Mouse (Mus musculus): ENCODE measurements around the gene Mettl4. TPM values are rescaled to one million over a fixed set of nuclear protein-coding genes. Genes with fewer than 3 reads are reported as not detected.
A peak's percentile ranks its signal among the peaks of the same experiment; 100 is the strongest.

Mettl4 gene
- total RNA-seq (2014; rRNA removed): 12.0 and 14.1 TPM in 2 replicates
- polyA plus RNA-seq (2015; fragmentation: Nextera tagmentation; extraction: Ambion mirVana): 9.5 and 10.2 TPM in 2 replicates

DNA sequence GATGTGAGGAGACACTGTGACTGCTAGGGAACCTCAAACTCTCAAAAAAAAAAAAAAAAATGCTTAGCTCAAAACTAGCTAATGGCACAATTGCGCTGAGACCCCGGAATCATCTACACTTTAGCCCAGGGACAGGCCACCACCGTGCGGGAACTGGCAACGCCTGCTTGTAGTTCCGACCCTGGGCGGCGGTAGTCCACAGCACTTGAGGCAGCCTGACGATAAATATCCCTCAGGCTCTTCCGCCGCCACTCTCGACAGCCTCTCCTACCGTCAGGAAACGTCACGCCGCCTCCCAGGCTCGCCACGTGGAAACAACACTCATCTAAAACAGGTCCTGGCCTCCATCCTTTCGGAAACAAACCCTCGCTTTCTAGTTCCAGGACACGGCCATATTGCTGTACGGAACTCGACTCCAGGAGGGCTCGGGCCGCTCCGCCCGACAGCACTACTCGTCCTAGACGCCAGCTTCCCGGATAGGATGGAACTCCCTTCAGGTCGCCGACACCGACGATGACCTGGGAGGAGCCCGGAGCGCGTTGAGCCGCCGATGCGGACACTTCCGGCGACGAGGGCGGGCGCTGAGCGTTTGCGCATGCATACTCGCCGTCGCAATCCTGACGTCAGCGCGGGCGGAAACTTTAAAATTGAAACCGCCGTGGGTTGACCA, at the start of gene Mettl4:
TSS of gene Mettl4 (minus strand) at position 554 of the 670 bp plus-strand sequence.
- WGBS: under 1% methylated on average over 56 of the region's 56 CpGs
- Histone ChIP-seq H3K9ac (replicated peaks; ENCODE audit: low read length) (peak within 1 kb of the TSS; percentile 69), H3K27me3 (ENCODE audit: insufficient read depth, low read length) (no peaks in the 10 kb centered on the region), H3K36me3 (ENCODE audit: insufficient read depth, low read length) (no peaks in the 10 kb centered on the region), H3K4me2 (ENCODE audit: low read depth, low read length) (peak within 1 kb of the TSS; percentile 76), H3K27ac (peak within 1 kb of the TSS; percentile 94), H3K4me3 (ENCODE audit: low read length) (peak within 1 kb of the TSS; percentile 64), H3K9me3 (ENCODE audit: low read length) (no peaks in the 10 kb centered on the region), H3K4me1 (ENCODE audit: insufficient read depth, low read length) (no peaks in the 10 kb centered on the region)
- peak; percentile 38; the same call in 1 of the 2 replicates for TF ChIP-seq CTCF (IDR thresholded peaks at IDR 0.05; ENCODE audit: low read depth)
- DNase-seq (ENCODE audit: low spot score) (peak; percentile 97), ATAC-seq (peak; percentile 99)

DNA sequence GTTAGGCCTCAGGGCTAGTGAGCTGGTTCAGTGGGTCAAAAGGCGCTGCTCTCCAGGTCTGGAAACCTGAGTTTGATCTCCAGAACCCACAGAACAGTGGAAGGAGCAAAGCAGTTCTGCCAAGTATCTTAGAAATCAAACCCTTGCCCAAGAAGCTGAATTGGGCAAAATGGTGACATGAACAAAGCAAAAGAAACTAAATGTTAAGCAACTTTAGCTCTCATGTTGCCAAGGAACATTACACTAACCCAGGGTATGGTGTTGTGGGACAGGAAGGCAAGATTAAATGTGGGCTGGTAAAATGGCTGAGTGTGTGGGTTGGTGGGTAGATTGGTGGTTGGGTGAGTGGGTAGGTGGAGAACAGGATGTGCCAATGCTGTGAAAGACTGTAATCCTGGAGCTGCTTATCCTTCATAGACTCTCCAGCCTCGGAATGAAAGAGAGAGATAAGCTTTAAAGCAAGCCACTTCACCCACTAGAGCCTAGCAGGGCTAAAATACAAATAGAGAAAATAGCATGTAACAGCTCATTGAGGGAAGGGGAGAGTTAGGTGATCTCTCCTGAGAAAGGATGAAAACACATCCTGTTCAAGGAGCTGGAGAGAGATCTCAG, 29.2 kb upstream of the Mettl4 start:
- no peak overlapping the region for H3K4me3 ChIP-seq (ENCODE audit: low read length)
- ATAC-seq (no peak), DNase-seq (ENCODE audit: low spot score) (no peak)
- no peak overlapping the region for H3K4me2 ChIP-seq (ENCODE audit: low read depth, low read length)
- H3K4me1 ChIP-seq (ENCODE audit: insufficient read depth, low read length): no peaks in the 10 kb centered on the region
- no peak for TF ChIP-seq CTCF (IDR thresholded peaks at IDR 0.05; ENCODE audit: low read depth)
- no peaks in the 10 kb centered on the region for H3K27me3 ChIP-seq (ENCODE audit: insufficient read depth, low read length)
- no peak overlapping the region for H3K9ac ChIP-seq (replicated peaks; ENCODE audit: low read length)
- H3K36me3 ChIP-seq (ENCODE audit: insufficient read depth, low read length): no peaks in the 10 kb centered on the region
- WGBS: 80% methylated on average over 2 of the region's 2 CpGs
- H3K27ac ChIP-seq: no peak overlapping the region
- no peaks in the 10 kb centered on the region for H3K9me3 ChIP-seq (ENCODE audit: low read length)

DNA sequence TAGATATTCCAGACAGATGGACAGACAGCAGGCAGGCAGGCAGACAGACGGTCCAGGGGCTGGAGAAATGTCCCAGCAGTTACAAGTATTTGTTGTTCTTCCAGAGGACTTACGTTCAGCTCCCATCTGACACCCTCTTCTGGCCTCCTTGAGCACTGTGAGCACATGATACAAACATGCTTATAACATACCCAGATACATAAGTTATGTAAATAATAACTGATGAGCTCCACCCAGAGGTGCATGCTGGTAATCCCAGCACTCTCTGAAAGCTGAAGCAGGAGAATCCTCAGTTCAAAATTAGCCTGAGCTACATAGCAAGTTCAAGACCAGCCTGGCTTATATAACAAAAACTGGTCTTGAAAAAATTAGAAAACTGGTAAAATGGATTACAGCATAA, 18.7 kb upstream of the Mettl4 start:
- DNase-seq (ENCODE audit: low spot score) (no peak), ATAC-seq (no peak)
- Histone ChIP-seq H3K4me2 (ENCODE audit: low read depth, low read length) (no peak overlapping the region), H3K27ac (no peak overlapping the region), H3K36me3 (ENCODE audit: insufficient read depth, low read length) (no peaks in the 10 kb centered on the region), H3K27me3 (ENCODE audit: insufficient read depth, low read length) (no peaks in the 10 kb centered on the region), H3K4me1 (ENCODE audit: insufficient read depth, low read length) (no peaks in the 10 kb centered on the region), H3K9ac (replicated peaks; ENCODE audit: low read length) (no peak overlapping the region), H3K4me3 (ENCODE audit: low read length) (no peak overlapping the region), H3K9me3 (ENCODE audit: low read length) (no peaks in the 10 kb centered on the region)
- no peak for TF ChIP-seq CTCF (IDR thresholded peaks at IDR 0.05; ENCODE audit: low read depth)
- WGBS: 90% methylated on average over 2 of the region's 2 CpGs

DNA sequence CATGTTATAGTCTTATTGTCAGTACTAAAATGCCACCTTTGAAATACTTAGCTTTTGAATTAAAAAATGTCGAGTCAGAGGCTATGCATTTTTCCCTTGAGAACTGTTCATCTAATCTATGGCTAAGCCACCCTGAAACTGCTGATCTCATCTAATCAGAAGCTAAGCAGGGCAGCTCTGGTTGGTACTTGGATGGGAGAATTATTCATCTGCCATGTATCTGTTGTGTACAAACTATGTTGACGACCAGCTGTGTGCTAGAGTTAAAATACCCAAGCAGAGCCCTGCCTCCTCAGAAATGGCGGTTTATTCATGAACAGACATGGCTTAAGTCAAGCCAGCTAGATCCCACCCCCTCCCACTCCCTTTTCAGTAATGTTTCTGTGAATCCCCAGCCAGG, 14.9 kb upstream of the Mettl4 start:
- Histone ChIP-seq H3K9me3 (ENCODE audit: low read length) (no peaks in the 10 kb centered on the region), H3K27me3 (ENCODE audit: insufficient read depth, low read length) (no peaks in the 10 kb centered on the region), H3K4me3 (ENCODE audit: low read length) (no peak overlapping the region), H3K4me1 (ENCODE audit: insufficient read depth, low read length) (no peaks in the 10 kb centered on the region), H3K4me2 (ENCODE audit: low read depth, low read length) (no peak overlapping the region), H3K9ac (replicated peaks; ENCODE audit: low read length) (no peak overlapping the region), H3K36me3 (ENCODE audit: insufficient read depth, low read length) (no peaks in the 10 kb centered on the region), H3K27ac (no peak overlapping the region)
- DNase-seq (ENCODE audit: low spot score): no peak
- no peak for ATAC-seq
- no peak for TF ChIP-seq CTCF (IDR thresholded peaks at IDR 0.05; ENCODE audit: low read depth)
- 92% methylated on average over 3 of the region's 3 CpGs for WGBS

DNA sequence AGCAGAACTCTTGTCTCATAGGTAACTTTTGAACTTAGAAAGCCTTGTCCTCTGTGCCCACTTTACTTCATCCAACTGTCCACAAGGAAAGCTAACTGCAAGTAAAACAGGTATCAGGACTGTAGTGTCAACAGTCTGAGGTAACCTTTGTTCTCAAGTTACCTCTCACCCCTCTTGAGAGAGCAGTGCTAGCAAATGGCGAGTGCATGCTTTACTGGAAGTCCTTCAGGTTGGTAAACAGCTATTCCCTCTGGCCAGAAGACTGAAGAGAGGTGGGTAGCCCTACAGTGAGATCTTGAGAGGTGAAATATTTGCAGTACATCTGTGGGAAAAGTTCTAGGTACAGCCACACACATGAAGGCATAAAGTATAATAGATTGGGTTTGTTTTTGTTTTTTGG, 14.2 kb upstream of the Mettl4 start:
- no peak overlapping the region for H3K27ac ChIP-seq
- ATAC-seq: no peak
- no peaks in the 10 kb centered on the region for H3K27me3 ChIP-seq (ENCODE audit: insufficient read depth, low read length)
- no peak overlapping the region for H3K4me3 ChIP-seq (ENCODE audit: low read length)
- H3K9ac ChIP-seq (replicated peaks; ENCODE audit: low read length): no peak overlapping the region
- H3K4me1 ChIP-seq (ENCODE audit: insufficient read depth, low read length): no peaks in the 10 kb centered on the region
- H3K4me2 ChIP-seq (ENCODE audit: low read depth, low read length): no peak overlapping the region
- no peaks in the 10 kb centered on the region for H3K36me3 ChIP-seq (ENCODE audit: insufficient read depth, low read length)
- DNase-seq (ENCODE audit: low spot score): no peak
- WGBS: 85% methylated on average over 1 of the region's 1 CpGs
- no peaks in the 10 kb centered on the region for H3K9me3 ChIP-seq (ENCODE audit: low read length)
- no peak for TF ChIP-seq CTCF (IDR thresholded peaks at IDR 0.05; ENCODE audit: low read depth)

DNA sequence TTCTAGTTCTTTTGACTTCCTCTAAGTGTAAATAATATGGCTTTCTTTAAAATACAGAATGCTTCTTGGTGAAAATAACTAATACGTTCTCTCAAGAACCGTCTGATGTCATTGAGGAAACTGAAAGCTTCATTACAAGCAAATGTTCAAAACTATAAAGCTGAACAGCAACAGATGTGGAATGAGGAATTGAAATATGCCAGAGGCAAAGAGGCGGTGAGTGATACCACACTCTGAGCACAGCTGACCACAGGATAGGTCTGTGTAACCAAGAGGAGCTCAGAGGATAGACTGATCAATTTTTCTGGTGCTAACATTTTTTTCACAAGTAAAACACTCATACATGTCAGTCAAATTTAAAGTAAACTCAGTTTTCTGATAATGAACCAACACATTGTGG, 12.6 kb upstream of the Mettl4 start:
- Histone ChIP-seq H3K4me2 (ENCODE audit: low read depth, low read length) (no peak overlapping the region), H3K27me3 (ENCODE audit: insufficient read depth, low read length) (no peaks in the 10 kb centered on the region), H3K9ac (replicated peaks; ENCODE audit: low read length) (no peak overlapping the region), H3K9me3 (ENCODE audit: low read length) (no peaks in the 10 kb centered on the region), H3K4me1 (ENCODE audit: insufficient read depth, low read length) (no peaks in the 10 kb centered on the region), H3K27ac (no peak overlapping the region), H3K4me3 (ENCODE audit: low read length) (no peak overlapping the region), H3K36me3 (ENCODE audit: insufficient read depth, low read length) (no peaks in the 10 kb centered on the region)
- ATAC-seq (no peak), DNase-seq (ENCODE audit: low spot score) (no peak)
- no peak for TF ChIP-seq CTCF (IDR thresholded peaks at IDR 0.05; ENCODE audit: low read depth)
- 95% methylated on average over 3 of the region's 3 CpGs for WGBS

All from hindbrain, postnatal 0 days (tissue).